Mouse (Mus musculus) lung, embryonic 16.5 days (tissue): ENCODE data around the gene Cpne4. TPM values are rescaled to one million over a fixed set of nuclear protein-coding genes. Genes with fewer than 3 reads are reported as not detected.

ENCODE experiments used
- ATAC-seq: fragments of 200-750 bp; cut with Nextera tagmentation; 2 replicates; pipeline ENCODE4 v1.8.0; 2017; ENCODE audit warnings: low read depth, mild to moderate bottlenecking, moderate library complexity
- H3K27ac ChIP-seq: fragments of 300-500 bp; sonication (generic); 2 replicates; pipeline ENCODE4 v1.5.1; 2014; ENCODE audit warnings: mild to moderate bottlenecking, control low read depth, low read length
- H3K27me3 ChIP-seq: fragments of 300-500 bp; sonication (generic); 2 replicates; pipeline ENCODE4 v1.6.1; 2014; ENCODE audit warnings: low read depth, low read length, mixed read lengths; ENCODE audit not compliant: control insufficient read depth, insufficient read depth
- H3K36me3 ChIP-seq: fragments of 300-500 bp; sonication (generic); 2 replicates; pipeline ENCODE4 v1.6.1; 2014; ENCODE audit warnings: low read length; ENCODE audit not compliant: control insufficient read depth, insufficient read depth
- H3K4me1 ChIP-seq: fragments of 300-500 bp; sonication (generic); replicated peaks from 2 replicates; pipeline ENCODE4 v1.6.1; 2014; ENCODE audit warnings: low read length, mixed read lengths; ENCODE audit not compliant: control insufficient read depth, insufficient read depth
- H3K4me2 ChIP-seq: fragments of 300-500 bp; sonication (generic); 2 replicates; pipeline ENCODE4 v1.6.1; 2014; ENCODE audit warnings: low read depth, low read length, control low read depth
- H3K4me3 ChIP-seq: fragments of 300-500 bp; sonication (generic); 2 replicates; pipeline ENCODE4 v1.5.1; 2014; ENCODE audit warnings: mild to moderate bottlenecking, low read length, control low read depth
- H3K9ac ChIP-seq: fragments of 300-500 bp; sonication (generic); 2 replicates; pipeline ENCODE4 v1.6.1; 2014; ENCODE audit warnings: low read length, control low read depth
- H3K9me3 ChIP-seq: fragments of 300-500 bp; sonication (generic); 2 replicates; pipeline ENCODE4 v1.6.1; 2016; ENCODE audit warnings: low read length; ENCODE audit not compliant: control insufficient read depth
- WGBS: fragments of 180-500 bp; shearing (Covaris S2); extraction: QIAGEN DNeasy Blood & Tissue Kit; methylation state at CpG from one replicate; pipeline ENCODE4 v1.1.7; 2014; 5-methylcytosine and 5-hydroxymethylcytosine counted together
- polyA plus RNA-seq: library from polyadenylated mRNA; unstranded; fragments of >200 nt; fragmentation: Nextera tagmentation; extraction: Ambion mirVana; gene quantifications from 2 replicates; pipeline ENCODE4 v1.2.1, GENCODE M21; 2015

Gene Cpne4
- polyA plus RNA-seq, 1 experiment from 2014 or later: 0.38 TPM

GRCm38 (mm10) chr9:104874157-104874556 is 327.1 kb downstream of the Cpne4 start:
- WGBS: 63% methylated on average over 3 of the region's 3 CpGs
- Histone ChIP-seq H3K9ac (no peak overlapping the region), H3K27me3 (no peaks in the 10 kb centered on the region), H3K4me3 (no peak overlapping the region), H3K4me1 (no peaks in the 10 kb centered on the region), H3K27ac (no peak overlapping the region), H3K36me3 (no peaks in the 10 kb centered on the region), H3K4me2 (no peak overlapping the region), H3K9me3 (no peaks in the 10 kb centered on the region)
- no peak for ATAC-seq

- WGBS: 40% methylated on average over 3 of the region's 3 CpGs
- ATAC-seq: no peak
- no peak overlapping the region for H3K9ac ChIP-seq
Observed at GRCm38 (mm10) chr9:104877014-104877413, 329.9 kb downstream of the Cpne4 start.

GRCm38 (mm10) chr9:104878558-104878957 is 331.5 kb downstream of the Cpne4 start:
- H3K27ac ChIP-seq: no peak overlapping the region
- H3K27me3 ChIP-seq: no peaks in the 10 kb centered on the region
- H3K36me3 ChIP-seq: no peaks in the 10 kb centered on the region
- 77% methylated on average over 6 of the region's 6 CpGs for whole genome bisulfite sequencing
- no peak for ATAC-seq
- no peak overlapping the region for H3K4me2 ChIP-seq
- H3K9me3 ChIP-seq: no peaks in the 10 kb centered on the region
- no peak overlapping the region for H3K9ac ChIP-seq
- no peaks in the 10 kb centered on the region for H3K4me1 ChIP-seq
- no peak overlapping the region for H3K4me3 ChIP-seq

More at GRCm38 (mm10) chr9:104877014-104877413, 329.9 kb downstream of the Cpne4 start:
- no peaks in the 10 kb centered on the region for H3K27me3 ChIP-seq
- H3K4me3 ChIP-seq: no peak overlapping the region
- H3K4me1 ChIP-seq: no peaks in the 10 kb centered on the region
- H3K36me3 ChIP-seq: no peaks in the 10 kb centered on the region
- no peak overlapping the region for H3K27ac ChIP-seq
- no peak overlapping the region for H3K4me2 ChIP-seq
- H3K9me3 ChIP-seq: no peaks in the 10 kb centered on the region

- H3K27ac ChIP-seq: no peak overlapping the region
Observed at GRCm38 (mm10) chr9:104890517-104890916, 343.4 kb downstream of the Cpne4 start.

GRCm38 (mm10) chr9:104895360-104895759 is 348.3 kb downstream of the Cpne4 start:
- no peak overlapping the region for H3K9ac ChIP-seq
- WGBS: 72% methylated on average over 4 of the region's 4 CpGs
- ATAC-seq: no peak
- H3K36me3 ChIP-seq: no peaks in the 10 kb centered on the region
- H3K4me1 ChIP-seq: no peaks in the 10 kb centered on the region
- no peak overlapping the region for H3K4me3 ChIP-seq
- H3K27ac ChIP-seq: no peak overlapping the region
- no peak overlapping the region for H3K4me2 ChIP-seq
- H3K27me3 ChIP-seq: no peaks in the 10 kb centered on the region
- no peaks in the 10 kb centered on the region for H3K9me3 ChIP-seq

More at GRCm38 (mm10) chr9:104890517-104890916, 343.4 kb downstream of the Cpne4 start:
- Histone ChIP-seq H3K9me3 (no peaks in the 10 kb centered on the region), H3K9ac (no peak overlapping the region), H3K27me3 (no peaks in the 10 kb centered on the region), H3K4me1 (no peaks in the 10 kb centered on the region), H3K4me2 (no peak overlapping the region), H3K4me3 (no peak overlapping the region), H3K36me3 (no peaks in the 10 kb centered on the region)
- WGBS: 86% methylated on average over 3 of the region's 3 CpGs
- ATAC-seq: no peak

- Histone ChIP-seq H3K27ac (no peak overlapping the region), H3K36me3 (no peaks in the 10 kb centered on the region), H3K9ac (no peak overlapping the region), H3K4me2 (no peak overlapping the region), H3K4me1 (no peaks in the 10 kb centered on the region), H3K9me3 (no peaks in the 10 kb centered on the region), H3K27me3 (no peaks in the 10 kb centered on the region), H3K4me3 (no peak overlapping the region)
- WGBS: 20% methylated on average over 6 of the region's 6 CpGs
- peak; percentile 54 for ATAC-seq
Observed at GRCm38 (mm10) chr9:104901118-104901517, 354.0 kb downstream of the Cpne4 start.

- no peaks in the 10 kb centered on the region for H3K9me3 ChIP-seq
- no peak overlapping the region for H3K27ac ChIP-seq
Observed at GRCm38 (mm10) chr9:104901827-104902226, 354.7 kb downstream of the Cpne4 start.

GRCm38 (mm10) chr9:104912686-104913085 is 365.6 kb downstream of the Cpne4 start:
- WGBS: 41% methylated on average over 2 of the region's 2 CpGs
- H3K4me1 ChIP-seq: no peaks in the 10 kb centered on the region
- no peak overlapping the region for H3K27ac ChIP-seq
- H3K9ac ChIP-seq: no peak overlapping the region
- no peak overlapping the region for H3K4me2 ChIP-seq
- no peak overlapping the region for H3K4me3 ChIP-seq
- H3K9me3 ChIP-seq: no peaks in the 10 kb centered on the region
- no peaks in the 10 kb centered on the region for H3K27me3 ChIP-seq
- ATAC-seq: no peak
- no peaks in the 10 kb centered on the region for H3K36me3 ChIP-seq

More at GRCm38 (mm10) chr9:104901827-104902226, 354.7 kb downstream of the Cpne4 start:
- H3K36me3 ChIP-seq: no peaks in the 10 kb centered on the region
- no peaks in the 10 kb centered on the region for H3K4me1 ChIP-seq
- H3K4me3 ChIP-seq: no peak overlapping the region
- no peak overlapping the region for H3K4me2 ChIP-seq
- no peaks in the 10 kb centered on the region for H3K27me3 ChIP-seq
- H3K9ac ChIP-seq: no peak overlapping the region
- no peak for ATAC-seq
- 56% methylated on average over 2 of the region's 2 CpGs for WGBS

- 54% methylated on average over 2 of the region's 2 CpGs for WGBS
- H3K27ac ChIP-seq: no peak overlapping the region
- no peak overlapping the region for H3K4me3 ChIP-seq
- H3K4me1 ChIP-seq: no peaks in the 10 kb centered on the region
- no peak for ATAC-seq
- no peak overlapping the region for H3K9ac ChIP-seq
- H3K36me3 ChIP-seq: no peaks in the 10 kb centered on the region
- H3K27me3 ChIP-seq: no peaks in the 10 kb centered on the region
- no peak overlapping the region for H3K4me2 ChIP-seq
- no peaks in the 10 kb centered on the region for H3K9me3 ChIP-seq
Observed at GRCm38 (mm10) chr9:104913327-104913726, 366.2 kb downstream of the Cpne4 start.

GRCm38 (mm10) chr9:104921197-104921596 is 374.1 kb downstream of the Cpne4 start:
- H3K9me3 ChIP-seq: no peaks in the 10 kb centered on the region
- WGBS: 89% methylated on average over 4 of the region's 4 CpGs
- H3K27ac ChIP-seq: no peak overlapping the region

More at GRCm38 (mm10) chr9:104921197-104921596, 374.1 kb downstream of the Cpne4 start:
- no peak for ATAC-seq
- Histone ChIP-seq H3K4me3 (no peak overlapping the region), H3K36me3 (no peaks in the 10 kb centered on the region), H3K4me1 (no peaks in the 10 kb centered on the region), H3K9ac (no peak overlapping the region), H3K4me2 (no peak overlapping the region), H3K27me3 (no peaks in the 10 kb centered on the region)
